Mouse (Mus musculus) stomach, postnatal 0 days (tissue): ENCODE results near the gene Scarb2. TPM values are rescaled to one million over a fixed set of nuclear protein-coding genes. Genes with fewer than 3 reads are reported as not detected.
"Not testable (repeated sequence)": the region's sequence is repeated elsewhere in the genome, so short reads cannot be mapped to it uniquely, and the experiment has no call there.

Experiments
- ATAC-seq: fragments of 200-750 bp; cut with Nextera tagmentation; 2 replicates; pipeline ENCODE4 v1.8.0; 2017; ENCODE audit not compliant: low FRiP score, low TSS enrichment
- DNase-seq: peaks from one replicate; pipeline ENCODE4 v3.0.0-alpha.2; 2016; ENCODE audit warnings: low spot score
- H3K27ac ChIP-seq: fragments of 300-500 bp; sonication (generic); replicated peaks from 2 replicates; pipeline ENCODE4 v1.5.1; 2014; ENCODE audit warnings: mild to moderate bottlenecking, control low read depth
- H3K27me3 ChIP-seq: fragments of 300-500 bp; sonication (generic); 2 replicates; pipeline ENCODE4 v1.6.1; 2014; ENCODE audit warnings: low read length; ENCODE audit not compliant: control insufficient read depth, insufficient read depth
- H3K36me3 ChIP-seq: fragments of 300-500 bp; sonication (generic); 2 replicates; pipeline ENCODE4 v1.6.1; 2014; ENCODE audit warnings: low read length, mixed read lengths; ENCODE audit not compliant: control insufficient read depth, insufficient read depth
- H3K4me1 ChIP-seq: fragments of 300-500 bp; sonication (generic); replicated peaks from 2 replicates; pipeline ENCODE4 v1.6.1; 2014; ENCODE audit warnings: antibody characterized with exemption; ENCODE audit not compliant: control insufficient read depth, insufficient read depth
- H3K4me2 ChIP-seq: fragments of 300-500 bp; sonication (generic); replicated peaks from 2 replicates; pipeline ENCODE4 v1.6.1; 2014; ENCODE audit warnings: low read depth, mild to moderate bottlenecking, control low read depth, moderate library complexity
- H3K4me3 ChIP-seq: fragments of 300-500 bp; sonication (generic); 2 replicates; pipeline ENCODE4 v1.5.1; 2014; ENCODE audit warnings: low read depth, low read length, control low read depth
- H3K9ac ChIP-seq: fragments of 300-500 bp; sonication (generic); 2 replicates; pipeline ENCODE4 v1.6.1; 2014; ENCODE audit warnings: mild to moderate bottlenecking, low read length, control low read depth, mixed read lengths
- H3K9me3 ChIP-seq: fragments of 300-500 bp; sonication (generic); 2 replicates; pipeline ENCODE4 v1.6.1; 2016; ENCODE audit warnings: low read length; ENCODE audit not compliant: control insufficient read depth
- CTCF ChIP-seq: IDR thresholded peaks from 2 replicates; pipeline ENCODE4 v1.5.1; 2016; ENCODE audit warnings: antibody characterized with exemption, low read depth, mild to moderate bottlenecking, moderate library complexity
- EP300 ChIP-seq: optimal IDR thresholded peaks from 2 replicates; pipeline ENCODE3; 2016; ENCODE audit warnings: antibody characterized with exemption
- WGBS: fragments of 180-500 bp; shearing (Covaris S2); extraction: QIAGEN DNeasy Blood & Tissue Kit; methylation state at CpG from one replicate; pipeline ENCODE4 v1.1.7; 2014; 5-methylcytosine and 5-hydroxymethylcytosine counted together
- polyA plus RNA-seq: library from polyadenylated mRNA; unstranded; fragments of >200 nt; fragmentation: Nextera tagmentation; extraction: Ambion mirVana; gene quantifications from 2 replicates; pipeline ENCODE4 v1.2.1, GENCODE M21; 2015

The Scarb2 gene
- polyA plus RNA-seq, 1 experiment from 2014 or later, result 20.9 TPM

GRCm38 (mm10) chr5:92539698-92540097, 33.1 kb upstream of the Scarb2 start:
- no peak overlapping the region for H3K4me2 ChIP-seq
- DNase-seq, result no peak
- no peak overlapping the region for H3K9ac ChIP-seq
- WGBS, result 68% methylated on average over 4 of the region's 4 CpGs
- no peak overlapping the region for H3K27ac ChIP-seq
- ATAC-seq, result no peak
- no peaks in the 10 kb centered on the region for H3K9me3 ChIP-seq
- no peaks in the 10 kb centered on the region for H3K36me3 ChIP-seq
- no peaks in the 10 kb centered on the region for H3K4me1 ChIP-seq
- TF ChIP-seq CTCF (no peak), EP300 (no peak)
- H3K4me3 ChIP-seq, result no peak overlapping the region
- no peaks in the 10 kb centered on the region for H3K27me3 ChIP-seq

DNA sequence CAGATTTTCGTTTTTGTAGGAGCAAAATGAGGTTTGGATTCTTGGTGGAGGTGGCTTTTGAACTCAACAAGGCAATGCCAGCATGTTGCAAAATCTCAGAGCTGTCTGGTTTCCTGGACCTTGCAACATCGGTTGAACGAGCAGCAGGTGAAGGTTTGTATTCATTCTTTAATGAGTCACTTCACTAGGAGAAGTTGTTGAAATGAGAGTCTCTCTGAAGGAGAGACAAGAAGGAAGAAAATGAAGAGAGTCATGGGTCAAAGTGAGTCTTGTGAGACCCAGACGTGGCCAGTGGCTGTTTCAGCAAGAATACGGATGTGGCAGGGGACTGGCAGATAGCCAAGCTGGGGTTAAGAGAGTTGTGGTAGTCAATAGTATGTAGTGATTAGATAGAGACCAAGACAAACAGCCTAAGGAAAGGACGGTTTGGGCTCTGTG, 18.2 kb upstream of the Scarb2 start:
- Histone ChIP-seq H3K27ac (no peak overlapping the region), H3K9ac (no peak overlapping the region), H3K9me3 (no peaks in the 10 kb centered on the region), H3K4me2 (no peak overlapping the region), H3K36me3 (no peaks in the 10 kb centered on the region), H3K27me3 (no peaks in the 10 kb centered on the region), H3K4me3 (no peak overlapping the region), H3K4me1 (no peaks in the 10 kb centered on the region)
- WGBS, result 55% methylated on average over 6 of the region's 6 CpGs
- no peak for ATAC-seq
- DNase-seq, result peak; percentile 22
- TF ChIP-seq CTCF (no peak), EP300 (no peak)

DNA sequence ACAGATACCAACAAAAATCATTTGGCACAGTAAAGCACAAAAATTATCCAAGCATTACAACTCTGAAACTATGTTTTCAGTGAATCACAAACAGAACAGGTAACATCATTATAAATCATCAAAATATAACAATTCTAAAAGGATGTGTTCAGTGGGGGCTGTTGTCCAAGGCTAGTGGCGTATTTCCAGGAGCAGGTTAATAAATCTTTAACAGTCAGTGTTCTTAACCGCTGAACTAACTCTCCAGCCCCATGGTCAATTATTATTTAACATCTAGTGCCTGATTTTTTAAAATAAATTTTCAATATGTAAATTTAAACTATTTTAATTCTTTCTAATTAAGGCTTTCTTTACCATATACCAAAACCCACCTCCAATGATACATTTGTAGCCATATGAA, 14.5 kb upstream of the Scarb2 start:
- not testable (repeated sequence) for H3K9me3 ChIP-seq, H3K36me3 ChIP-seq, H3K27ac ChIP-seq, H3K27me3 ChIP-seq, H3K9ac ChIP-seq, H3K4me2 ChIP-seq, H3K4me1 ChIP-seq, ATAC-seq, DNase-seq, H3K4me3 ChIP-seq
- WGBS, result 67% methylated on average over 2 of the region's 2 CpGs

DNA sequence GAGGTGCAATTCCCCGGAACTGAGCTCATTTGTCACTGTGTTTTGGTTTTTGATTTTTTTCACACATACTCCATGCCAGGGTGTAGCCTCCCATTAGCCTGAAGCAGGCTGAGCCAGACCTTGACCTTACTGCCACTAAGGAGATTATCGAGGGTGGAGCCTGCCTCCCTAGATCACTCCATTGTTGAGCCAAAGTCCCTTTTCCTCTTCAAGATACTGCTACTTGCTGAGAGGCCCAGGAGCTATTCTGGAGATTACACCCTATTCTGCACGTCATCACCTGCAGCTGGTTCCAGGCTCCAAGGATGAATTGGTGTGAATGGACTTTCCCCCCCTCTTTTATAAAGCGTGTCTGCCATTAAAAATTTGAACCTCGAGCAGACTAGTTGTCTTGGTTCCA, 5.4 kb upstream of the Scarb2 start:
- Histone ChIP-seq H3K9ac (no peak overlapping the region), H3K4me1 (no peaks in the 10 kb centered on the region), H3K4me2 (no peak overlapping the region), H3K27me3 (no peaks in the 10 kb centered on the region), H3K27ac (no peak overlapping the region), H3K9me3 (no peaks in the 10 kb centered on the region), H3K36me3 (no peaks in the 10 kb centered on the region), H3K4me3 (no peak overlapping the region)
- DNase-seq (no peak), ATAC-seq (no peak)
- no peak for TF ChIP-seq CTCF
- TF ChIP-seq EP300, result no peak
- WGBS, result 81% methylated on average over 5 of the region's 5 CpGs

DNA sequence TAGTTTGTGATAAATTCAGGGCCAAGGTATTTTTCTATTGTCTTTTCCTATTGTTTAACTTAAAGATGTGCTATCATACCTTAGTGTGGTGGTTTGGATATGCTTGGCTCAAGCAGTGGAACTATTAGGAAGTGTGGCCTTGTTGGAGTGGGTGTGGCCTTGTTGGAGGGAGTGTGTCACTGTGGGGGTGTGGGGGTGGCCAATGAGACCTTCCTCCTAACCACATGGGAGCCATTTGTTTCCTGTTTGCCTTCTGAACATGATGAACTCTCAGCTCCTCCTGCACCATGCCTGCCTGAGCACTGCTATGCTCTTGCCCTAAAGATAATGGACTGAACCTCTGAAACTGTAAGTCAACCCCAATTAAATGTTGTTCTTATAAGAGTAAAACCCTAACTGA, 4.6 kb upstream of the Scarb2 start:
- no peak overlapping the region for H3K4me3 ChIP-seq
- no peaks in the 10 kb centered on the region for H3K27me3 ChIP-seq
- no peak for ATAC-seq
- H3K4me1 ChIP-seq, result no peaks in the 10 kb centered on the region; the same call in 1 of the 2 replicates
- no peaks in the 10 kb centered on the region for H3K9me3 ChIP-seq
- no peak for TF ChIP-seq EP300
- no peak for TF ChIP-seq CTCF
- no peak overlapping the region for H3K9ac ChIP-seq
- H3K36me3 ChIP-seq, result no peaks in the 10 kb centered on the region
- no peak overlapping the region for H3K27ac ChIP-seq
- no peak overlapping the region for H3K4me2 ChIP-seq
- DNase-seq, result no peak

GRCm38 (mm10) chr5:92508853-92509252, 2.2 kb upstream of the Scarb2 start:
- TF ChIP-seq EP300, result no peak
- no peak for TF ChIP-seq CTCF
- peaks cover 3% of the 10 kb centered on the region for H3K4me1 ChIP-seq
- H3K9me3 ChIP-seq, result no peaks in the 10 kb centered on the region
- no peak for ATAC-seq
- no peak overlapping the region for H3K4me2 ChIP-seq
- no peaks in the 10 kb centered on the region for H3K27me3 ChIP-seq
- 87% methylated on average over 5 of the region's 5 CpGs for WGBS
- H3K9ac ChIP-seq, result no peak overlapping the region
- no peak for DNase-seq
- no peak overlapping the region for H3K27ac ChIP-seq
- H3K36me3 ChIP-seq, result no peaks in the 10 kb centered on the region
- H3K4me3 ChIP-seq, result no peak overlapping the region
